Mouse (Mus musculus) gastrocnemius, postnatal 36 days (tissue): ENCODE results near the gene Brd4. TPM values are rescaled to one million over a fixed set of nuclear protein-coding genes. Genes with fewer than 3 reads are reported as not detected.

Source experiments
- DNase-seq, 2 experiments: peaks; one replicate each; pipeline ENCODE4 v3.0.0; 2022
- intact Hi-C: fragments of 180-260 bp; cut with DNase I; formaldehyde crosslinking; loops from one replicate; pipeline ENCODE4 v1.15.1; 2025
- long read RNA-seq, 2 experiments: library from polyadenylated mRNA; stranded (forward); transcript quantifications; one replicate each; pipeline ENCODE4 v2.0.0; 2021
- total RNA-seq, 2 experiments: library from RNA; stranded (reverse); gene quantifications; 2 replicates each; pipeline ENCODE4 v1.2.3; 2021

The Brd4 gene
- 10 to 100 TPM; 37.9 to 38.2 TPM for total RNA-seq
- long read RNA-seq, experiment 1, partial matches to known transcripts = 1 of 4 reads
- long read RNA-seq, experiment 1, other reads (novel, unspliced or antisense) = 3 of 4 reads
- long read RNA-seq, experiment 2, partial matches to known transcripts = 1 of 7 reads
- long read RNA-seq, experiment 2, other reads (novel, unspliced or antisense) = 6 of 7 reads

DNA sequence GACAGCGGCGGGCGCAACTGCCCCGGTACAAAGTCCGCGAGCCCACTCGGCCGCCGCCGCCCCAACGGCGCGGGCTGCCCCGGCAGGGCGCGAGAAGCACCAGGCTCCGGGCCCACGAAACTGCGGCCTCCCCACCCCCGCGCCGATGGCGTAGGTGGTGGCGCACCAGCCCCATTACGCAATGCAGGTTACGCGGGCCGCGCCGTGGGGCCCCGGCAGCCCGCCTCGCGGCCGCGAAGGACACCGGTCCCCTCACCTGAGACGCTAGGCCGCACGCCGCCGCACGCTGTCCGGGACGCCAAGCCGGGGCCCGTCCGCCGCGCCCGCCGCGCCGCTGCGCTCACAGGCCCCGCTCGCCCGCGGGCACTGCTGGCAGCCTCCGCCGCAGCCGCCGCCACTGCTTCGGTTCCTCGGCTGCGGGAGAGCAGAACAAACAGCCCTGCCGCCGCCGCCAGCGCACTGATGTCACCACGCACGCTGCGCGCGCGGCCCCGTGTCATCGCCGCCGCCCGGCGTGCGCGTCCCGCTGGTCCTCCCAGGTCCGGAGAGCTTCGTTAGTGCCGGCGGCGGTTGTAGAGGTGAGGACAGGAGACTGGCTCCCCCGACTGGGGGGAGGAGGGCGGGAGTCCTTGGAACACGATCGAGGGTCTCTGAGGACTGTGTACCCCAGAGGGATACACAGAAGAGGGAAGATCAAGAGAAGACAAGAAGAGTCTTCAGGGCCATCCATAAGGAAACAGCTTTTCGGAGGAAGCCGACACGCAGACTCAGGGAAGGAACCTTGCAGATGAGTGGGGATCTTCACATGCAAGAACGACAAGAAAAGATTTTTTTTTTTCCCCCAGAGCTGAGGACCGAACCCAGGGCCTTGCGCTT, at the start of gene Brd4:
TSS of gene Brd4 (minus strand) at position 461 of the 876 bp plus-strand sequence.
- intact Hi-C loops = loop anchor here (5.0 kb wide), 1 partner anchor 47 kb away; no protein-coding TSS in a partner anchor
- peak; percentile 84 to 94 for DNase-seq

DNA sequence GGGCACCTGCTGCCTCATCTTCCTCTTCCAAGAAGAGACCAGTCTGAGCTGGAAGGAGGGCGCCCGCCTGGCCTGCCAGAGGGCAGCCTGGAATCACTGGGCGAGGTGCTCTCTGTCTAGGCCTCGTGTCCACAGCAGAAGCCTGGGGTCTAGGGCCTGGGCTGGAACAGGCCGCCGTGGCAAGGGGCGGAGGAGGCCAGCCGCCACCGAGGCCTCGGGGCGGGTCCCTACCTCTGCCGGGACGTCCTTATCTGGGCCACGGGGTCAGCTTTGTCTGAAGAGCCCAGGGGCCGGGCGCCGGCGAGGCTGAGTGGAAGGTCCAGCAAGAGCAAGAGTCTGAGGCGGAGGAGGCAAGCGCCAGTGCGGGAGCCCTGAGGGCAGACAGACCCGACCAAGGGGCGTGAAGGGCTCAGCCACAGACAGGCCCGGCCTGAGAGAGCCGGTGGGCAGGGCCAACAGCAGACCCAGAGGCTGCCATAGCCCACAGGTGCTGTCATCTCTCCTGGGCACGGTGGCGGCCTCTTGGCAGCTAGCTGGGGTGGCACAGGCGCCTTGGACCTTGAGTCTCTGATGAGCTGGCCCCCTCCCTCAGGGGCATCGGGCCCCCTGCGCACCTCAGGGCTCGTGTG, 49.3 kb upstream of the Brd4 start:
- no peak for DNase-seq
- intact Hi-C loops = no loop called here

DNA sequence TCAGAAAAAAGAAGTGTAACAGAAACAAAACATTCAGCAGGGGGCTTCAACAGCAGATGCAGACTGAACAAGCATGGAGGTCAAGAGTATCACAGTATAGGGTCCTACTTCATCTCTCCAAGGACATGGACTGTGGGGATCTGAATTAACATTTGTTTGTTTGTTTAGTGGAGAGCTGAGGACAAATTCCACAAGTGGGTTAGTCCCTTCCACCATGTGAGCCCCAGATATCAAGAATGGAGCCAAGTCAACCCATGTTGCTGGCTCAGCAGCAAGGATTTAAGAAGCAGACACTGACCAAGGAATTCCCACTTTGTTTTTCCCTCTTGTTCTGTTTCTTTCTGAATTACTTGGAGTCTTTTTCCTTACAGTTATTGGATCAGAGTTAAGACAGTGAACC, 43.0 kb upstream of the Brd4 start:
- intact Hi-C loops = no loop called here
- DNase-seq = no peak

- intact Hi-C loops = no loop called here
- DNase-seq = no peak
These were observed 38.3 kb upstream of the Brd4 start for GRCm38 (mm10) chr17:32322809-32323208.

- intact Hi-C loops = no loop called here
- no peak for DNase-seq
These were observed 37.3 kb upstream of the Brd4 start for GRCm38 (mm10) chr17:32321836-32322235.

DNA sequence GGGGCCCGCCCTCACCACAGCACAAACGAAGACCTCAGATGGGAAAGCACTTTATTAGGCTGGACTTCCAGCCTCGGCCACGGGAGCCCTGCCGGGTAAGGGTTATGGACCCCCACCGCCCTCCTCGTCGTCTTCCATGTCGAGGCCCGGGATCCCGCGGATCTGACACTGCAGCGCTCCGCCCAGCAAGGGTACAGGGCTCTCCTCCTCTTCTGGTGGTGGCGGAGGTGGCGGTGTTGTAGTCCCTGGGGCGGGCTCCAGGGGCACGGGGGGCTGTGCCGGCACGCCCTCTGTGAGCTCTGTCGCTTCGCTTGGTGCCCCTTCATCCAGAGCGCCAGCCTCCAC, 36.8 kb upstream of the Brd4 start:
- intact Hi-C loops = no loop called here
- no peak for DNase-seq

GRCm38 (mm10) chr17:32320597-32321389, 36.3 kb upstream of the Brd4 start, which contains the start of gene Akap8:
Gene Akap8, minus strand, starts transcription at chr17:32321238.
- intact Hi-C loops = no loop called here
- DNase-seq = peak; percentile 93 to 98

DNA sequence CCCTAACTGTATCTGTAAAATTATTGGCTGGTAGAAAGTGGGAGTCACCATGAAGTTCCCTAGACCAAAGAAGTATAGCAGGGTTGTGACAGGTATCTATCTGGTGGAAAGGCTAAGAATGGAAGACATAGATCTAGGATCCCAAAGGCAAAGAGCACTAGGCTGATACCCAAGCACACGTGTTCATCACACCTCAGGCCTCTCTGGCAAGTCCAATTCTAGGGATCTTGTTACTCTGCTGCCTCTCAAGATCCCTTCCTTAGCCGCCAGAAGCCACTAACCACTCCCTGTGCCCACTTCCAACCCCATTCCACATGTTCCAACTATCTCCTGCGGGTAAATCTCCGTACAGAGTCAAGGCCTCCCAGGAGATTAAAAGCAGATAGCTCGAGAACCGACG, 35.4 kb upstream of the Brd4 start:
- intact Hi-C loops = no loop called here

GRCm38 (mm10) chr17:32317708-32318107, 33.2 kb upstream of the Brd4 start:
- intact Hi-C loops = no loop called here
- DNase-seq = no peak

More for the DNA sequence above, 35.4 kb upstream of the Brd4 start:
- no peak for DNase-seq

GRCm38 (mm10) chr17:32317032-32317431, 32.5 kb upstream of the Brd4 start:
- no peak for DNase-seq
- intact Hi-C loops = no loop called here

- no peak for DNase-seq
- intact Hi-C loops = no loop called here
These were observed 31.0 kb upstream of the Brd4 start for GRCm38 (mm10) chr17:32315560-32315959.

DNA sequence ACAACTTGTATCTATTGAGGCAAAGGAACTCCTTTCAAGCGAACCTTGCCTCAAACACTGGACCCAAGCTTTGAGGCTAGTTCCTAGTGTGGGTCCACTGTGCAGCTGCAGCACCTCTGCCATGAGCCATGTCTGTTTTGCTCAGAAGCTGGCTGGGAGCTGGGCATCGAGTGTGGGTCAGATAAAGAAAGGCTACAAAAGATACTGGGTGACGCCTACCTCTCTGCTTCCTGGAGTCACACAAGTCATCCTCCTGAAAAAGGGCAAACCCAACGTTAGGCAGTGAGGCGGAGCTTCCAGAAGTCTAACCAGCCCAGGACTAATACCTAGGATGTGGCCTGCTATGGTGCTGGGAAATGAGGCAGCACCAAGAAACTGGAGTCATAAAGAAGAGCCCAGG, 29.4 kb upstream of the Brd4 start:
- intact Hi-C loops = no loop called here
- DNase-seq = no peak

GRCm38 (mm10) chr17:32312801-32313200, 28.3 kb upstream of the Brd4 start:
- DNase-seq = no peak
- intact Hi-C loops = no loop called here

- intact Hi-C loops = no loop called here
- no peak for DNase-seq
These were observed 23.4 kb upstream of the Brd4 start for GRCm38 (mm10) chr17:32307963-32308362.

DNA sequence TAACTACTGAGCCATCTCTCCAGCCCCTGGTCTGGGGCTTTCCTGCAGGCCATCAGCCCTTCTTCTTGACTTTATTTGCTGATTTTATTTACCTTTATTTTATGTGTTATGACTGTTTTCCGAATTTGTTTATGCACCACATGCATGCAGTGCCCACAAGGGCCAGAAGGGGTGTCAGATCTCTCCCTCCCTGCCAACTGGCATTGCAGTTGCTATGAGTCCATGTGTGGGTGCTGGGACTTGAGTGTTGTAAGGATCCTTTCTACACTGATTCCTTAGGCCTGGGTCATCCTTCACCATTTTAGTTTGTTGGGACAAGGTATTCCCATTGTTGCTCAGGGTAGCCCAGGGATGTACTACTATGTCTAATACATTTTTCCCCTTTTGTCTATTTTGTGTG, 13.6 kb upstream of the Brd4 start:
- intact Hi-C loops = no loop called here
- DNase-seq = no peak

- intact Hi-C loops = no loop called here
- DNase-seq = no peak
These were observed 11.4 kb upstream of the Brd4 start for GRCm38 (mm10) chr17:32295901-32296300.

DNA sequence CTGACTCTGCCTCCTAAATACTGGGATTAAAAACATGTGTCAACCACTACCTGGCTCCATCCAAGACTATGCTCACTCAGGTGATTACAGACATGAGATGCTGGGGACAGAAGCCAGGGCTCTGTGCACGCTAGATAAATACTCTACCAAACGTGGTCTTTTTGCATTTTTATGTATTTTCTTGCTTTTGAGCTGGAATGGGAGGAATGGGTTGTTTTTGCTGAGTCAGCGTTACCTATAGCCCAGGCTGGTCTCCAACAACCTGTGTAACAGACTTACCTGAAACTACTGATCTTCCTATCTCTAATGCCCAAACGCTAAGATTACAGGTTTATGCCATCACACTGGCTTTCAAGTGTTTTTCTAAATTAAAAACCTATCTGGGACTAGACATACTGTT, 10.6 kb upstream of the Brd4 start:
- intact Hi-C loops = no loop called here

GRCm38 (mm10) chr17:32285138-32285670, 682 bp upstream of the Brd4 start:
- intact Hi-C loops = no loop called here
- no peak for DNase-seq

More for the DNA sequence above, 10.6 kb upstream of the Brd4 start:
- no peak for DNase-seq

DNA sequence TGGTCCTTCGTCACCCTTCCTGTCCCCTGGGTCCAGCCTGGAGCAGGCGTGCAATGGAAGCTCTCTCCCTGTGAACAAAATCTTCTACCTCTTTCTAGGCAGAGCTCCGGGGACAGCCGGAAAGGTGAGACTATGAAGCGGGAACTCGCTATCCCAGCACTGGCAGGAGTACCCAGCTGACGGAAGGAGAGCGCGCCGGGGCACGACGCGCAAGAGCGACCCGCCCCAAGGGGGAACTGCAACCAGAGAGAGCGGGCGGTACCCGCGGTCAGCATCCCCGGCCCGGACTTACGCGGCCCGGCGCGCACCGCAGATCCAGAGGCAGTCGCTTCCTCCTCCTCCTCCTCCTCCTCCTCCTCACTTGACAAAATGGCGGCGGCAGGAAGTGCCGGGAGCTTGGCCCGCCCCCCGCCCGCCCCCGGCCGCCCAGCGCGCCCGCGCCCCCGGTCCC, 726 bp downstream of the Brd4 start:
- intact Hi-C loops = loop anchor here (5.0 kb wide), 1 partner anchor 46 kb away; no protein-coding TSS in a partner anchor
- peak; percentile 25 to 47 for DNase-seq

DNA sequence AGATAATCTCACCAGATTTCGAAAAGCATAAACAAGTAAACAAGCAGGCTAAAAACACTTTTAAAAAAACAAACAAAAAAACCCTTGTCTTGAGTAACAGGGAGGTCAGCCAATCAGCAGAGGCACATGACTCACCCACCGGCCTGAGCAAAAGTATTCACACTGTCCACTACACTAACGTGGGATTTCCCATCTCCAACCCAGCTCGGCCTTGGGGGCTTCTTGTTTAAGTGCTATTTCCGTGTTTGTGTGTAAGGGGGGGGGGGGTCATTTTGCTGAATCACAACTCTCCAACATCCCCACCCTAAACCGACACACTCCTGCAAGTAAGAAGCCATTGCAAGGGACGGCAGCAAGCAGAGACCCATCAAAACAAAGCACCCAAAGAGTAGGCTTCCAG, 1.2 kb downstream of the Brd4 start:
- intact Hi-C loops = loop anchor here (5.0 kb wide), 1 partner anchor 46 kb away; no protein-coding TSS in a partner anchor
- peak in 1 of 2 experiments; percentile 15 for DNase-seq
